Comparison of ENCODE assay signal across 20 mouse cellular contexts in genomic region chr4:99134522-99134921, GRCm38 (mm10). TPM values are rescaled to one million over a fixed set of nuclear protein-coding genes. Genes with fewer than 3 reads are reported as not detected.
DNase-seq lines count a peak whose midpoint lies in the region; ATAC-seq lines count a peak whose summit lies in the region.
"Had no signal": no experiment of that assay in that cellular context is flagged by ENCODE, and none has a peak within 500 bp of the region (broad histone marks: within the 10 kb centered on the region; RNA-seq: fewer than 3 reads in every experiment).

No protein-coding gene starts in this region.

- H3K4me1 ChIP-seq in hindbrain, embryonic 10.5 days (replicated peaks), result peaks cover 5% of the 10 kb centered on the region
- no peaks in the 10 kb centered on the region for H3K4me1 ChIP-seq in hindbrain, embryonic 12.5 days
- H3K4me1 ChIP-seq in heart, embryonic 11.5 days (ENCODE audit: control insufficient read depth, insufficient read depth, low read length), result no peaks in the 10 kb centered on the region
- H3K4me1 ChIP-seq: embryonic facial prominence, embryonic 10.5 days; embryonic facial prominence, embryonic 12.5 days had no signal

- 71% methylated on average over 3 of the region's 3 CpGs for whole genome bisulfite sequencing in hindbrain, embryonic 10.5 days
- WGBS in hindbrain, embryonic 12.5 days, result 73% methylated on average over 3 of the region's 3 CpGs
- 58% methylated on average over 3 of the region's 3 CpGs for WGBS in heart, embryonic 11.5 days (ENCODE audit: insufficient replicate concordance)

- H3K9ac ChIP-seq in hindbrain, embryonic 12.5 days, result no peak overlapping the region
- no peak overlapping the region for H3K9ac ChIP-seq in heart, embryonic 11.5 days (ENCODE audit: low read depth, low read length)
- H3K9ac ChIP-seq: embryonic facial prominence, embryonic 12.5 days; forebrain, embryonic 12.5 days had no signal

- ATAC-seq in hindbrain, embryonic 12.5 days (ENCODE audit: low FRiP score), result no peak
- ATAC-seq in heart, embryonic 11.5 days (replicated peaks; ENCODE audit: insufficient number of reproducible peaks, low FRiP score, low TSS enrichment), result no peak
- ATAC-seq in inflammation-experienced regulatory T-cells, adult 6 months, result no peak
- ATAC-seq: forebrain, embryonic 14.5 days; forebrain, embryonic 16.5 days had no signal

- H3K4me3 ChIP-seq in hindbrain, embryonic 10.5 days, result no peak overlapping the region
- no peak overlapping the region for H3K4me3 ChIP-seq in hindbrain, embryonic 12.5 days
- H3K4me3 ChIP-seq in heart, embryonic 11.5 days (ENCODE audit: low read depth, low read length), result no peak overlapping the region
- H3K4me3 ChIP-seq: embryonic facial prominence, embryonic 10.5 days; embryonic facial prominence, embryonic 12.5 days; forebrain, embryonic 10.5 days; forebrain, embryonic 12.5 days had no signal

- no peaks in the 10 kb centered on the region for H3K9me3 ChIP-seq in hindbrain, embryonic 10.5 days
- no peaks in the 10 kb centered on the region for H3K9me3 ChIP-seq in hindbrain, embryonic 12.5 days (replicated peaks)
- H3K9me3 ChIP-seq in heart, embryonic 11.5 days (replicated peaks; ENCODE audit: control insufficient read depth, low read length), result no peaks in the 10 kb centered on the region
- H3K9me3 ChIP-seq: embryonic facial prominence, embryonic 10.5 days; embryonic facial prominence, embryonic 12.5 days; forebrain, embryonic 10.5 days; forebrain, embryonic 12.5 days had no signal

- H3K4me2 ChIP-seq in hindbrain, embryonic 12.5 days (replicated peaks), result no peak overlapping the region
- H3K4me2 ChIP-seq in heart, embryonic 11.5 days, result no peak overlapping the region
- H3K4me2 ChIP-seq: embryonic facial prominence, embryonic 12.5 days; forebrain, embryonic 12.5 days had no signal

- 0 out of 2 replicates have a peak, but pooled peaks cover 3% of the 10 kb centered on the region for H3K27me3 ChIP-seq in hindbrain, embryonic 10.5 days (ENCODE audit: insufficient read depth, poor library complexity, severe bottlenecking)
- H3K27me3 ChIP-seq in hindbrain, embryonic 12.5 days, result no peaks in the 10 kb centered on the region
- H3K27me3 ChIP-seq in heart, embryonic 11.5 days (ENCODE audit: control insufficient read depth, insufficient read depth, low read length), result no peaks in the 10 kb centered on the region
- H3K27me3 ChIP-seq: embryonic facial prominence, embryonic 12.5 days; forebrain, embryonic 12.5 days had no signal

- peak overlapping the region; percentile 29; the same call in 1 of the 2 replicates for H3K27ac ChIP-seq in hindbrain, embryonic 10.5 days
- no peak overlapping the region for H3K27ac ChIP-seq in hindbrain, embryonic 12.5 days
- H3K27ac ChIP-seq in heart, embryonic 11.5 days (ENCODE audit: low read depth, low read length), result no peak overlapping the region
- H3K27ac ChIP-seq: embryonic facial prominence, embryonic 10.5 days; embryonic facial prominence, embryonic 12.5 days; forebrain, embryonic 10.5 days; forebrain, embryonic 12.5 days had no signal

- H3K36me3 ChIP-seq in hindbrain, embryonic 10.5 days, result no peaks in the 10 kb centered on the region
- H3K36me3 ChIP-seq in hindbrain, embryonic 12.5 days, result no peaks in the 10 kb centered on the region
- H3K36me3 ChIP-seq in heart, embryonic 11.5 days (ENCODE audit: control insufficient read depth, insufficient read depth, low read length), result no peaks in the 10 kb centered on the region
- H3K36me3 ChIP-seq: embryonic facial prominence, embryonic 10.5 days; embryonic facial prominence, embryonic 12.5 days; forebrain, embryonic 10.5 days; forebrain, embryonic 12.5 days had no signal

- no peak for DNase-seq in hindbrain, embryonic 10.5 days (ENCODE audit: low spot score)
- DNase-seq in brain, adult 2 months (ENCODE audit: low read depth, low spot score), result peak; percentile 48
- peak; percentile 28 for DNase-seq in fat pad, adult 2 months (ENCODE audit: extremely low read depth, low read depth, low spot score)
- DNase-seq: adrenal gland, adult 2 months; adrenal gland, postnatal 10 days; adrenal gland, postnatal 25 days; cerebellum, adult 11-12 months; cerebellum, adult 2 months; cerebellum, adult 9-10 months; cerebellum, postnatal 10 days; cerebellum, postnatal 25 days had no signal

RNA-seq across cellular contexts. Expression of gene Dock7, which starts 13.8 kb away (rescaled TPM):
- polyA plus RNA-seq in hindbrain, embryonic 10.5 days (2016; fragmentation: Nextera tagmentation; extraction: Ambion mirVana), result 74.6 TPM in 2 replicates
- 120 and 130 TPM in 2 replicates for polyA plus RNA-seq in hindbrain, embryonic 12.5 days (2016; fragmentation: Nextera tagmentation; extraction: Ambion mirVana)
- 41.6 and 47.6 TPM in 2 replicates for polyA plus RNA-seq in heart, embryonic 11.5 days (2014; fragmentation: Nextera tagmentation; extraction: Ambion mirVana)
- under 1 TPM in 2 of 3 experiments, not detected in 1; 0.16 to 0.97 TPM for polyA plus RNA-seq in inflammation-experienced regulatory T-cells, adult 6 months (2017; shearing (Covaris generic))

RNA-seq across cellular contexts. Expression of gene Atg4c, which starts 59.2 kb away (rescaled TPM):
- polyA plus RNA-seq in hindbrain, embryonic 10.5 days (2016; fragmentation: Nextera tagmentation; extraction: Ambion mirVana), result 11.8 and 13.0 TPM in 2 replicates
- polyA plus RNA-seq in hindbrain, embryonic 12.5 days (2016; fragmentation: Nextera tagmentation; extraction: Ambion mirVana), result 18.7 and 19.8 TPM in 2 replicates
- polyA plus RNA-seq in heart, embryonic 11.5 days (2014; fragmentation: Nextera tagmentation; extraction: Ambion mirVana), result 11.0 and 12.4 TPM in 2 replicates
- 1 to 10 TPM in 1 of 3 experiments, under 1 TPM in 2; 0.72 to 2.2 (median 0.85) TPM for polyA plus RNA-seq in inflammation-experienced regulatory T-cells, adult 6 months (2017; shearing (Covaris generic))

Comparison
In these comparisons a context has a peak if more than half of its experiments do, and no peak if none do; other contexts are left out.
1. RNA of gene Dock7, which starts 13.8 kb away (polyA plus RNA-seq): 120 to 130 TPM in hindbrain, embryonic 12.5 days, 74.6 TPM in hindbrain, embryonic 10.5 days and 41.6 to 47.6 TPM in heart, embryonic 11.5 days; 0.16 to 0.97 TPM in inflammation-experienced regulatory T-cells, adult 6 months; every median in the first group is over 10 times any median in the second.